Mouse (Mus musculus) G1E (cell line): ENCODE measurements around the gene Hoxa1. TPM values are rescaled to one million over a fixed set of nuclear protein-coding genes. Genes with fewer than 3 reads are reported as not detected.

ENCODE experiments used
- ATAC-seq: 2 replicates; pipeline ENCODE4 v1.8.0; 2016; ENCODE audit warnings: mild to moderate bottlenecking; ENCODE audit not compliant: insufficient number of reproducible peaks, poor library complexity, low FRiP score, severe bottlenecking; ENCODE audit errors: extremely low read depth
- DNase-seq: peaks from one replicate; pipeline ENCODE4 v3.0.0; 2012; ENCODE audit warnings: low spot score
- H3K27me3 ChIP-seq: 2 replicates; pipeline ENCODE4 v1.6.1; 2012; ENCODE audit warnings: mild to moderate bottlenecking, low read length, inconsistent platforms; ENCODE audit not compliant: insufficient read depth
- H3K36me3 ChIP-seq: replicated peaks from 2 replicates; pipeline ENCODE3; 2012; ENCODE audit warnings: mild to moderate bottlenecking, inconsistent platforms
- H3K4me1 ChIP-seq: 2 replicates; pipeline ENCODE4 v1.6.1; 2012; ENCODE audit warnings: low read depth, low read length, inconsistent platforms, mixed read lengths; ENCODE audit not compliant: insufficient read depth
- H3K4me3 ChIP-seq: 2 replicates; pipeline ENCODE4 v1.5.1; 2012; ENCODE audit warnings: low read depth, mild to moderate bottlenecking, inconsistent platforms, low read length, moderate library complexity, mixed read lengths
- H3K9me3 ChIP-seq: replicated peaks from 2 replicates; pipeline ENCODE4 v1.6.1; 2012; ENCODE audit warnings: inconsistent platforms
- CTCF ChIP-seq: IDR thresholded peaks from 2 replicates; pipeline ENCODE4 v1.5.1; 2012; ENCODE audit warnings: low read depth, low read length, inconsistent platforms, mixed read lengths
- GATA1 ChIP-seq: IDR thresholded peaks from 2 replicates; pipeline ENCODE4 v1.6.1; 2012; ENCODE audit warnings: borderline replicate concordance, low read length, inconsistent platforms, mixed read lengths
- GATA2 ChIP-seq: IDR thresholded peaks from 2 replicates; pipeline ENCODE4 v1.6.1; 2012; ENCODE audit warnings: low read depth, low read length, inconsistent platforms, borderline replicate concordance
- POLR2AphosphoS5 ChIP-seq: IDR thresholded peaks from 2 replicates; pipeline ENCODE4 v1.6.1; 2012; ENCODE audit warnings: low read depth, low read length, inconsistent platforms; ENCODE audit not compliant: insufficient replicate concordance
- TAL1 ChIP-seq: conservative IDR thresholded peaks from 2 replicates; pipeline ENCODE4 v1.6.1; 2012; ENCODE audit warnings: low read depth, low read length, inconsistent platforms, mixed read lengths
- polyA plus RNA-seq: library from polyadenylated mRNA; stranded (reverse); fragments of >175 nt; gene quantifications from 2 replicates; pipeline ENCODE4 v1.2.3, GENCODE M21; 2012
- total RNA-seq, 2 experiments: library from RNA; stranded (forward) in 1 of 2; stranded (reverse) in 1 of 2; fragments of 200-1000 nt in 1 of 2; fragments of >200 nt in 1 of 2; fragmentation: Nextera tagmentation in 1 of 2; gene quantifications; 2 replicates each; pipeline ENCODE4 v1.2.3; 2014 to 2017

The Hoxa1 gene
- total and polyA plus RNA-seq, 3 experiments: 0.22 TPM; not detected in 2

DNA sequence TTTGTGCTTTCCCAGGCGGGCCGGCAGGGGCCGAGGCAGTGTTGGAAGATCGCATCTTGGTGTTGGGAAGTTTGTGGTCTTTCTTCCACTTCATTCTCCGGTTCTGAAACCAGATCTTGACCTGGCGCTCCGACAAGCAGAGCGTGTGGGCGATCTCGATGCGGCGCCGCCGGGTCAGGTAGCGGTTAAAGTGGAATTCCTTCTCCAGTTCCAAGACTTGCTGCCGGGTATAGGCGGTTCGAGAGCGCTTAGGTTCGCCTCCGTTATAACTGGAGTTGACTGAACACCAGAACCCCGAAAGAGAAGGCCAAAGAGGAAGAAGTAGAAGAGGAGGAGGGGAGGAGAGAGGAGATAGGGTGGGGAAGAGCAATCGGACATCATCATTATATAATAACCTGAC lies 32.3 kb upstream of the Hoxa1 start:
- Histone ChIP-seq H3K36me3 (no peaks in the 10 kb centered on the region), H3K4me1 (no peaks in the 10 kb centered on the region), H3K4me3 (no peak overlapping the region), H3K27me3 (no peaks in the 10 kb centered on the region), H3K9me3 (peaks cover 10% of the 10 kb centered on the region)
- TF ChIP-seq POLR2AphosphoS5 (no peak), CTCF (no peak), GATA1 (no peak), GATA2 (no peak), TAL1 (no peak)
- ATAC-seq: no peak
- DNase-seq: no peak

DNA sequence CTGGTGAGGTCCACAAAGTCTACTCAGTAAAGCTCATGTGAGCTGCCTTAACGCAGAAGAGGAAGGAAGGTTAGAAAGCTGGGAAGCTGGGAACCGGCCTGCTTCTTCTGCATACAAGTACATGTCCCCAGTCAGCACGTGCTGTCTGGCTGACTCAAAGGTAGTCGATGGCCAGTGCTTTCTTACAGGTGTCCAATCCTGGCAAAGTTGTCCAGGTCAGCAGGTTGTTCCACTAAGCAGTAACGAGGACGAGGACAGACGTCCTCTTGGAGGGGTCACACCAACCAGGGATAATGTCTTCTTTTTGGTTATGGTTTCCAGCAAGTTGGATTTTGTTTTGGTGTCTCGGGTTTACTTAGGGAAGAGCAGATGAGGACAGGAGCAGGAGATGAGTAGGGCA lies 31.8 kb upstream of the Hoxa1 start:
- H3K9me3 ChIP-seq: peaks cover 10% of the 10 kb centered on the region
- ATAC-seq: no peak

DNA sequence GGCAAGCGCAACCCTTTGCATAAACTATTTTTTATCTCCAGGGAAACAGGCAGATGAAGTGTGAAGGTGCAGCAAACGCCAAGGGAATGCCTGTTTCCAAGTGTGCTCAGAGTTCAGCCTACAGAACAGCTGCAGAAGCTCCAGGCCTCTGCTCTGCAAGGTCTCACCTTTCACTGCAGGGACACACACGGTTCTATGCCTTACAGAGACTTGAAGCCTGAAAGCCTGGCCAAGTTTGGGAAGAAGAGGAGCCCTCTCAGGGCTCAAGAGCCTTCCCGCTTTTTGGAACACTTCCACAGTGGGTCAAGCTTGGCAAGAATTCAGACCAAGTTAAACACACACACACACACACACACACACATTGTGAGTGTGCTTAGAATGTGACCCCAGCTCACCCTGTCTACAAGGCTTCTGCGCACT lies 31.1 kb upstream of the Hoxa1 start:
- no peak for ATAC-seq
- Histone ChIP-seq H3K9me3 (peaks cover 10% of the 10 kb centered on the region), H3K4me1 (no peaks in the 10 kb centered on the region), H3K27me3 (peaks cover 4% of the 10 kb centered on the region; the same call in 1 of the 2 replicates), H3K36me3 (no peaks in the 10 kb centered on the region), H3K4me3 (no peak overlapping the region)
- DNase-seq: no peak
- TF ChIP-seq CTCF (no peak), TAL1 (no peak), GATA1 (no peak), POLR2AphosphoS5 (no peak), GATA2 (no peak)

More for the DNA sequence above, 31.8 kb upstream of the Hoxa1 start:
- Histone ChIP-seq H3K4me1 (no peaks in the 10 kb centered on the region), H3K36me3 (no peaks in the 10 kb centered on the region), H3K27me3 (no peaks in the 10 kb centered on the region), H3K4me3 (no peak overlapping the region)
- no peak for DNase-seq
- TF ChIP-seq GATA2 (no peak), TAL1 (no peak), GATA1 (no peak), POLR2AphosphoS5 (no peak), CTCF (no peak)

DNA sequence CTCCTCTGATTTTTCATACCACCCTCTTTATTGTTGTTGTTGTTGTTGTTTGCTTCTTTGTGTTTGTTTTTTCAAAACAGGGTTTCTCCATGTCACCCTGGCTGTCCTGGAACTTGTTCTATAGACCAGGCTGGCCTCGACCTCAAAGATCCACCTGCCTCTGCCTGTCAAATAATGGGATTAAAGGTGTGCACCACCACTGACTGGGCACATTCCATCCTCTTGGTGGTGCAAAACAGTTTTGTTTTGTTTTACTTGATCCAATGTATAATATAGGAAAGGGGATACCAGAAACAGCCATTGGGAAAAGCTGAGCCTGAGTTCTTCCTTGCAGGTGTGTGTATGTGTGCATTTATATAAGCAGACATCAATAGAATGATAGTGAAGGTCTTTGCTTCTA lies 28.4 kb upstream of the Hoxa1 start:
- DNase-seq (no peak), ATAC-seq (no peak)
- H3K36me3 ChIP-seq: no peaks in the 10 kb centered on the region
- no peak for TF ChIP-seq TAL1
- H3K4me3 ChIP-seq: no peak overlapping the region
- peaks cover 4% of the 10 kb centered on the region; the same call in 1 of the 2 replicates for H3K27me3 ChIP-seq
- H3K9me3 ChIP-seq: peaks cover 4% of the 10 kb centered on the region; the same call in 1 of the 2 replicates
- no peaks in the 10 kb centered on the region for H3K4me1 ChIP-seq

DNA sequence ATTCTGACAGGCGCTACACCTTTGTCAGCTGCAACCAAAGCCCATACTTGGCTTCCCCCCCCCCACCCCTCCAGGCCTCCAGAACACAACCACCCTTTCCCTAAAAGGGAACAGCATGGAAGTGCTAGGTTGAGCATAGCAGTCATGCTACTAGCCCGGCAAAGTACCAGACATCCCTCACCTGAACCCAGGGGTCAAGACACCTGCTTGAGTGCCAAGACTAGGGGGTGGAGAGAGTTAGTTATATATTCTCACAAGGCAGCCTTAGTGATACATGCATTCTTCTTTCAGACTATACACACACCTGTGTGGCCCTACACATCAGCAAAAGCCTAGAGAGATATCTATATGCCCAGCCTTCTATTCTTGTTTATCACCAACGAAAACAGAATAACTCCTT lies 27.7 kb upstream of the Hoxa1 start:
- no peak for DNase-seq
- no peaks in the 10 kb centered on the region for H3K36me3 ChIP-seq
- no peak overlapping the region for H3K4me3 ChIP-seq
- TF ChIP-seq CTCF: no peak
- TF ChIP-seq POLR2AphosphoS5: no peak
- no peak for TF ChIP-seq TAL1
- no peak for TF ChIP-seq GATA2
- TF ChIP-seq GATA1: no peak
- peaks cover 4% of the 10 kb centered on the region; the same call in 1 of the 2 replicates for H3K27me3 ChIP-seq
- H3K9me3 ChIP-seq: no peaks in the 10 kb centered on the region
- ATAC-seq: no peak
- no peaks in the 10 kb centered on the region for H3K4me1 ChIP-seq

DNA sequence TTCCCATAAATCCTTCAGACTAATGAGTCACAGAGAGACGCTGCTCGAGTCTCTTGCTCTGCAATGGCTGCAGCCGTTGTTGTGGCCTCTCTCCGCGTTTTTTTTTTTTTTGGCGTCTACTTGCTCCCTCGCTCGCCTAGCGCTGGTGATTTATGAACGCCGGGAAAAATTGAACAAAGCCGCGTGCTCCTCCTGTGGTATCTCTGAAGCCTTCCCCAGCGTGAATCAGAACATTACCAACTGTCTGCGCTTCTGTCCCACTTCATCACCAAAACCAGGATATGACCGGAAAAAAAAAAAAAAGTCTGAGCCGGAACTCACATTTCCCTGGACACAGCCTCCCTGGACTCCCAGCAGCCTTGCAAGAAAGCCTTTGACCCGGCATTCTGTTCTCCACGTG lies 27.1 kb upstream of the Hoxa1 start:
- no peak for TF ChIP-seq GATA1
- TF ChIP-seq TAL1: no peak
- TF ChIP-seq CTCF: no peak
- TF ChIP-seq GATA2: no peak
- no peak for TF ChIP-seq POLR2AphosphoS5
- no peak overlapping the region for H3K4me3 ChIP-seq
- no peaks in the 10 kb centered on the region for H3K36me3 ChIP-seq
- DNase-seq (no peak), ATAC-seq (no peak)
- peaks cover 4% of the 10 kb centered on the region; the same call in 1 of the 2 replicates for H3K27me3 ChIP-seq
- no peaks in the 10 kb centered on the region for H3K9me3 ChIP-seq
- no peaks in the 10 kb centered on the region for H3K4me1 ChIP-seq

DNA sequence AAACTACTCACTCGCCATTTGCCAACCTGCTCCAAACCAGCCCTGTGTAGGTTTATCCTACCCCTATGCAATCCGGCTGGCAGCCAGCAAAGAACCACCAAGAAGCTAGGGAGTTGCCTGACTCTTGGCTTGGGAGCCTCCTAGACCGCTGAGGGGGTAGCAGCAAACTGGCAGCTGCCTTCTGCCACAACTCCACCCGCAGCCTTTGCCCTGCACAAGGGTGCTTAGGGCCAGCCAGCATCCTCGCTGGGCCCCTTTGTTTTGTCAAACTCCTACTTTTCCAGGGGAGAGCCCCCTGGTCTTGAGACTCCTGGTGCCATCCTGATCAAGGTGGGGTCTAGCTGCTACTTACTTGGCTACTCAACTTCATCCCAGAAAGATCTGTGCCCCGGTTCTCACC lies 26.6 kb upstream of the Hoxa1 start:
- DNase-seq (no peak), ATAC-seq (no peak)
- H3K27me3 ChIP-seq: peaks cover 4% of the 10 kb centered on the region; the same call in 1 of the 2 replicates
- H3K4me1 ChIP-seq: no peaks in the 10 kb centered on the region
- no peak overlapping the region for H3K4me3 ChIP-seq
- H3K9me3 ChIP-seq: no peaks in the 10 kb centered on the region
- no peaks in the 10 kb centered on the region for H3K36me3 ChIP-seq
- TF ChIP-seq GATA2: no peak
- no peak for TF ChIP-seq TAL1
- no peak for TF ChIP-seq CTCF
- TF ChIP-seq GATA1: no peak
- TF ChIP-seq POLR2AphosphoS5: no peak
